Mouse (Mus musculus) megakaryocyte, embryonic 14.5 days (primary cell): ENCODE data around the gene Nectin1.

Experiments used
- FLI1 ChIP-seq: IDR thresholded peaks from 2 replicates; pipeline ENCODE4 v1.6.1; 2012; ENCODE audit warnings: low read length, inconsistent platforms, mixed read lengths
- GATA1 ChIP-seq: IDR thresholded peaks from 3 replicates; pipeline ENCODE4 v1.6.1; 2012; ENCODE audit warnings: mixed read lengths, low read length, inconsistent platforms, borderline replicate concordance

- TF ChIP-seq FLI1: no peak
- TF ChIP-seq GATA1: no peak
Observed at GRCm38 (mm10) chr9:43826558-43827253, 82.9 kb downstream of the Nectin1 start.
